Mouse (Mus musculus): ENCODE measurements around the gene Gm853. TPM values are rescaled to one million over a fixed set of nuclear protein-coding genes. Genes with fewer than 3 reads are reported as not detected.

Gm853 gene
- polyA plus RNA-seq, 1 experiment, result not detected

DNA sequence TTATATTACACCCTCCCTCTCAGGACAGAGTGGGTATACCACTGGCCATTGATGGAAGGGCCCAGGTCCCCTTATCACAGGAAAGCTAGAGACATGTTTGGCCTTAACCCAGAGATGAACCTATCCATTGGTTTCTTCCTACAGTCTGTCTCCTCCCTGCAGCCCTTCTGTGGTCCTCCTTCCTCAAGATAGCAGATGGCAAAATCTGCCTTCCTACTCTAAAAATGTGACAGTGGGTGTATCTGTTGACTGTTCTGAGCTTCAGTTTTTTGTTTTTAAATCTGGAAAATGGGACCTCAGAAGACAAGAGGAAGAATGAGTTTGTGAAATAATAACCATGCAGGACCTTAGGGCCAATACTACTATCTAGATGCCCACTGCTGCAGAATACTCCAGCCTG is 1.9 kb upstream of the Gm853 start:
- DNase-seq (ENCODE audit: low read depth, low spot score), result no peak

DNA sequence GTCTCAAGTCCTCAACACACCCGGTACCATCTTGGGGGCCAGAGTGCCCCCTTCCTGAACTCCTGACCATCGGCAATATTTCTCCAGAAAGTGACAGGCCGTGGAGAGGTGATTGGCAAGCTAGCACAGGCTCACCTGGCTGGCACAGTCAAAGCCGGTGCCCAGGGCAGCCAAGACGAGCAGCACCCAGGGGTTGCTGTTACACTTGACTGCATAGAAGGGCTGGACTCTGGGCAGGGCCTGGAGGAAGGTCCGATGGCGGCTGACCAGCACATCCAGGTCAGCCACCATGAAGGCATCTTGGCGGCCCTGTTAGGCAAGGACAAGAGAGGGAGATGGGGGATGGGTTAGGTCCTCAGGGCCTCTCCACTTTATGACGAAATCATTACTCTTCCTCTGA is 2.0 kb downstream of the Gm853 start:
- WGBS, result 75% methylated on average over 9 of the region's 9 CpGs
- DNase-seq (ENCODE audit: low read depth, low spot score), result no peak

DNA sequence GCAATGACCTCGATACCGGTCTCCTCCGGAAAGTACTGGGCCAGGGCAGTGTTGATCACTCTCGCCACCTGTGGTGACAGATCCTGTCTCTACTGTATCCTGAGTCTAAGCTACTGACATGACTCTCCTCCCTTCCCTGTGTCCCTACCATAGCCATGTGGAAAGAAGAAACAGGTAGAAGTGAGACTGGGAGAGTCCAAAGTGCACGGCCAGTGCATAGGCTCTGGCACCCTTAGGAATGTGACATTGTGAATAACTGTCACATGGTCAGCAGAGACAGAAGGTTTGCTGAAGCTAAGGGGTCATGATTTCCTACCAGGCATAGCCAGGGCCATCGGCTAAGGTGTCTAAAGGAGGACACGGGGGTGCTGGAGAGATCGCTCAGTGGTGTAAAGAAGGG is 6.8 kb downstream of the Gm853 start:
- 74% methylated on average over 8 of the region's 8 CpGs for WGBS
- no peak for DNase-seq (ENCODE audit: low read depth, low spot score)

DNA sequence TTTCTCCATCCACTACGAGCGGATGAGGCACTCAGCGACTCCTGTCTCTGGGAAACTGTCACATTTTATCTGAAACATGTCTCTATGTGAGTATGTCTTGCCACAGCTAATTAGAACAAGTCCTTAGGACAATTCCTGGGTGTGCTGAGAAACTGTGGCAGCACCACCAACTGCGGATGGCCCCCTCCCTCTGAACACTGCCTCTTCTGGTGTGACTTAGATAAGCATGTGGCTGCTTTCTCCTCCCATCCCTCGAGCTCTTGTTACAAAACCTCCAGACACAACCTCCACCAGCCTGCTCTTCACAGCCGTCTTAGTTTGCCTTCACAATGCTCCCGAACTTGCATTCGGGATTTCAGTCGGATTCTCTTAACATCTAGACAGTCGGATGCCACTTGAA is 8.3 kb downstream of the Gm853 start:
- 79% methylated on average over 10 of the region's 10 CpGs for WGBS

DNA sequence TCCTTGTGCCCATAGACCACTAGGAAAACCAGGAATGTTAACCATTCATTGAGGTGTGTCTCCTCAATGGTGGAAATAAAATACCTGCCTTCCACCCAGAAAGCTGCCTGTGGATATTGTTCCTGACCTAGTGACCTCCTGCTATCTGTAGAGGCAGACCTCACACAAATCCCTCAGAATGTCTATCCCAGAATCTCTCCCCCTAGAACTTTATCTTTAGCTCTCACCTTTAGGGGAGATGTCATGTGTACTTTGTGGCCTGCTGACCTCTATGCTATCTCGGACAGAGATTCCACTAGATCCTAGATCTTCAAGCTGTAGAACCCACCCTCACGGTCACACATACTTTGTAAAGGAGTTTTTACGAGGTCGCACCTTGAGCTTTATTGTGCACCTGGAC is 9.0 kb downstream of the Gm853 start:
- WGBS, result 46% methylated on average over 4 of the region's 4 CpGs

More for the DNA sequence above, 8.3 kb downstream of the Gm853 start:
- no peak for DNase-seq (ENCODE audit: low read depth, low spot score)

DNA sequence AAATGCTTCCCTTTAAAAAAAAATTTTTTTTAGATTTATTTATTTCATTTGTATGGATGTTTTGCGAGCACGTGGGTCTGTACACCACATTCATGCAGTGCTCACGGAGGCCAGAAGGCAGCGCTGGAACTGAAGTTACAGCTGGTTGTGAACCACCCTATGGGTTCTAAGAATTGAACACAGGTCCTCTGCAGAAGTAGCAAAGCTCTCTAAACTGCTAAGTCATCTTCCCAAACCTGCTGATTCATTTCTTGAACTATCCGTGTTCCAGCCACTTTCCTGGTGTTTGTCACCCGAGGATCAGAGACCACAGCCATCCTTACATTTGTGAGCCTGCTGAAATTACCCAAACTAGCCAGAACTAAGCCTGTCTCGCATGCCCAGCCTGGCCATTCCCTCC is 9.8 kb downstream of the Gm853 start:
- WGBS, result 67% methylated on average over 7 of the region's 7 CpGs
- DNase-seq (ENCODE audit: low read depth, low spot score), result no peak

More for the DNA sequence above, 9.0 kb downstream of the Gm853 start:
- DNase-seq (ENCODE audit: low read depth, low spot score), result no peak

DNA sequence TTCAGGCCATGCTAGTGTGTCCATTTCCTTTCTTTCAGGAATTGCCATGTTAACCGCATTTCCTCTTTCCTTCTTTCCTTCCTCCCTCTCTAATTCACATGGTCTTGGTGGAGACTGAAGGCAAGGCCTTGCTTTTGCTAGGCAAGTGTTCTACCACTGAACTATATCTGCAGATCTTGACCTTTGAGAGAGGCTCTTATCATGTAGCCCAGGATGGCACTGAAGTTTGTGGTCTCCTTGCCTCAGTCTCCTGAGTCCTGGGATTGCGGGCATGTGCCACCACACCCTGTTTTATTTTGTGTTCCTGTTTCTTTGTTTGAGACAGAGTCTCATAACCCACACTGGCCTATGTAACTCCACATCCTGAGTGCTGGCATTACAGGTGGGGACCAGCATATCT is 10.3 kb downstream of the Gm853 start:
- no peak for DNase-seq (ENCODE audit: low read depth, low spot score)
- WGBS, result 82% methylated on average over 2 of the region's 2 CpGs

DNA sequence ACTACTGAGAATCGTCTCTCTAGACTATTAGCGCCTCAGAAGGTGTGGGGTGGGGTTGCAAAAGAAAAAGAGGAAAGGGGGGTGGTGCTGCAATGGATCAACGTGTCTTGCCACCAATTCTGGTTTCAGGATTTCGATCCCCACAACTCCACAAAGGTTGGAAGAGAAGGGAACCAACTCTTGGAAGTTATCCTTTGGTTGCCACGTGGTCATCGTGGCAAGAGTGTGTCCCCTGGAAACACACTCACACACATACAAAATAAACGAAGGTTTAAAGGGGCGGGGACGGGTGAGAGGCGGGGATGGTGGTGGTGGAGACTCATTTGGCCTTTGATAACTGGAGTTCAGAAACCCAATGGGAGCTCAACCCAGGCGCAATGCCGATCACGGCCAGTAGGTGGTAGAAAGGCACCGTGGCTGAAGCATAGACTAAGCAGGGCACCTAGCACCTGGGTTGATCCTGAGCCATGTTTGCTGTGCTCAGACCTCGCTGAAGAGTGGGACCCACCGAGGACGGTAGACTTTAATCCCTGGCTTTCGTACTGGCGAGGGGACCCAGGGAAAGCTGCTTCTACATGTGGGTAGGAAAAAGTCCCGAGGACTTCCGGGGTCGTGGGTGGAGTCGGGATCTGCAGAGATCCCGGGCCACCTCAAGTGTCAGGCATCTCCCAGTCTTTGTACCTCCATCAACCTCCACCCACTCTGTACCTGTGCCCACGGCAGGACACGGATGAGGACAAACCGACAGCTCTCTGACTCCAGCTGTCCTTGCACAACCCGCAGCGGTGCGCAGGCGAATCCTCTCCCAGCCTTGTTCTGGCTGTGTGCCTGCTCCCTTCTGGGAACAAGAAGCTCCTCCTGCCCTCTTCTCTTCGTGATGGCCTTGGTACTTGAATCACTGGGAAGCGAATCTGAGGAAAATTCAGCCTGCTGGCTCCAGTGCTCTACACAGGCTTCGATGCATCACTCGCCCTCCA is 23.2 kb downstream of the Gm853 start:
- 10% methylated on average over 35 of the region's 35 CpGs for WGBS

DNA sequence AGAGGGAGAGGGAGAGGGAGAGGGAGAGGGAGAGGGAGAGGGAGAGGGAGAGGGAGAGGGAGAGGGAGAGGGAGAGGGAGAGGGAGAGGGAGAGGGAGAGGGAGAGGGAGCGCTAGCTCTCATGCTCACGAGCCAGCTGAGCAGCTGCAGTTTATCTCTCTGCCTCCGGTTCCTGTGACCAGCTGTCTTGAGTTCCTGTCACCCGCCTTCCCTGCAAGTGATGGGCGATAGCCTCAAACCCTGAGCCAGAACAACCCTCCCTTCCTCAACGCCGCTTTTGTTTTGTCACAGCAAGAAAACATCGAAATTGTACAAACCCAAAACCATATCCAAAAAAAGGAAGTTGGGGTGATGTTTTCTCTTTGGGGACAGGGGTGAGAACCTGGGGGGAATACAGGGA is 25.7 kb downstream of the Gm853 start:
- DNase-seq (ENCODE audit: low read depth, low spot score), result no peak
- WGBS, result 53% methylated on average over 8 of the region's 8 CpGs

More for the DNA sequence above, 23.2 kb downstream of the Gm853 start:
- peak; percentile 80 for DNase-seq (ENCODE audit: low read depth, low spot score)

DNA sequence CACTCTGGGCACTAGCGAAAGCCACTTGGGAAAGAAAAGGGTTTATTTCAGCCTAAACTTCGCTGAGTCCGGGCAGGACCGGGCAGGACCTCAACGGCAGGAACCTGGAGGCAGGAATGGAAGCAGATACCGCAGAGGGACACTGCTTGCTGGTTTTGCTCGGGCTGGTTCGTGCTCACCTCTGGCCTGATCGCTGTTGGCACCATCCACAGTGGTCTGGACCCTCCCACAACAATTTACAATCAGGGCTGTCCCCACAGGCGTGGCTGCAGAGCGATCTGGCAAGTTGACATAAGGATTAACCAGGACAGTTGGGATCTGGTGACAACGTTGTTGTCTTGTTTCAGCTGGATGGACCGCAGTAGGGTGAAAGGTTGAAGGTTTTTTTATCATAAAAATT is 26.3 kb downstream of the Gm853 start:
- WGBS, result 46% methylated on average over 13 of the region's 13 CpGs

DNA sequence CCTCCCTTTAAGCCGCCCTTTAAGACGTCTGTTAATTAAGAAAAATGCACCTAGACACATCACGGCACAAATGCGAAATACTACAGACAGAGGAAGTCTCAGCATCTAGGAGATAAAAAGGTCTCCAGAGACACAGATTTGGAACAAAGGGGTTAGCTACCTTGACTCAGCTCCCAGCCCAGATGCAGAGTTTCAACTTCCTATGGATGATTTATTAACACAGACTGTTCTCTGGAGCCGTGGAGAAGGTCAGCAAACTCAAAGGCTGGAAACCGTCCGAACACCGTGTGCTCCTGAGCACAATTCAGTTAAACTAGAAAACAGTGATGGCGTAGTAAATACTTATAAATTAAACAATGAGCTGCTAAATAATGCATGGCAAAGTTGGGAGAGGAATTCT is 29.9 kb downstream of the Gm853 start:
- 42% methylated on average over 9 of the region's 9 CpGs for whole genome bisulfite sequencing
- no peak for DNase-seq (ENCODE audit: low read depth, low spot score)

More for the DNA sequence above, 26.3 kb downstream of the Gm853 start:
- DNase-seq (ENCODE audit: low read depth, low spot score), result no peak

DNA sequence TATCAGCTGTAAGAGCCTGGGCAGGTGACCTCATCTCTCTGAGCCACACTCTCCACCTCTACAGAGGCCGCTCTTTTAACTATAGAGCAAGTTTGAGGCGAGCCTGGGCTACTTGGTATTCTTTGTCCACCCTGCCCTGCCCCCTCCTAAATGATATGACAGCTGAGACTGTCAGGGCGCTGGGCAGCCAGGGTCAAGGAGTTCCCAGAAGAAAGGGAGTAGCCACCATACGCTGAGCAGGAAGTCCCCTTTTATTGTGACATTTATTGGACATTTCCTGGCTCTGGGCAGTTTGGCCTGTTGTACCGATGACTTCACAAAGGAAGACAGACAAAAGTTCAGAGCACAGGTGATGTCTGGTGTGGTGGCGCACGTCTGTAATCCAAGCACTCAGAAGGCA is 32.6 kb downstream of the Gm853 start:
- WGBS, result 26% methylated on average over 7 of the region's 7 CpGs
- DNase-seq (ENCODE audit: low read depth, low spot score), result no peak

DNA sequence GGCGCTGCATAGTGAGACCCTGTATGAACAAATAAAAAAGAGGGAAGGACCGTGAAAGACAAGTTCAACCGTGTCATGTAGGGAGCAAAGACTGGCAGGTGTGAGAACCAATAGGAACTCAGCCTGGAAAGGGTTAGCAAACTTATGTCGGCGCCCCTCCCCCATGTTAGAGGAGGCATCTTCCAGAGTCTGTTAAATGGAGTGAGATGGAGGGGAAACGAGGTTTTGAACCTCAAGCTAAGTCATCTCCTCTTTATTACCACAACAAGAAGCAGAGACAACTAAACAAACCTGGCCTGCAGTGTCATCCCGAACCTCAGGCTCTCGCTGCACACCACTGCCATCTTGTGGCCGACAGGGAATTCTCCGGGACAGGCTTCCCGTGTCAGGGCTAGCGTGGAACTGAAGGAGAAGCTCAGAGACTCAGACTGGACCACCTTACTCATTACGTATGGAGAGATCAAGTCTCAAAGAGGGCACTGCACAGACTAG is 33.3 kb downstream of the Gm853 start:
- no peak for DNase-seq (ENCODE audit: low read depth, low spot score)

DNA sequence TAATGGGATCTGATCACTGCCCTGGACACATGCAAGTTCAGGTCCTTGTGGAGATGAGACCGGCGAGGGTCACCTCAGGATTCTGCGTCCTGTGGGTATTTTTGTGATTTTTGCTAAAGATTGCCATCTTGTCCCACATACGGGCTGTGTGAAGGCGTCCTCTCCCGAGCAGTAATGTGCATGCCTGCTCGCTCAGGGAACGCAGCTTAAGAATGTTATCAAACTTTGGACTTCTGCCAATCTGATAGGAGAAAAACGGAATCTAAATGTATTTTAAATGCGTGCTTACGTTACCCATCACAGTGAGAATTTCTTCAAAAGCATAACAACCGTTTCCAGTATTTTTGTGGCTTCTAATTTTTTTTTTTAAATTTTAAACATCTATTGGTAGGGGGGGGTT is 35.3 kb downstream of the Gm853 start:
- DNase-seq (ENCODE audit: low read depth, low spot score), result no peak
- 36% methylated on average over 12 of the region's 12 CpGs for WGBS

More for the DNA sequence above, 33.3 kb downstream of the Gm853 start:
- 2% methylated on average over 13 of the region's 13 CpGs for WGBS

DNA sequence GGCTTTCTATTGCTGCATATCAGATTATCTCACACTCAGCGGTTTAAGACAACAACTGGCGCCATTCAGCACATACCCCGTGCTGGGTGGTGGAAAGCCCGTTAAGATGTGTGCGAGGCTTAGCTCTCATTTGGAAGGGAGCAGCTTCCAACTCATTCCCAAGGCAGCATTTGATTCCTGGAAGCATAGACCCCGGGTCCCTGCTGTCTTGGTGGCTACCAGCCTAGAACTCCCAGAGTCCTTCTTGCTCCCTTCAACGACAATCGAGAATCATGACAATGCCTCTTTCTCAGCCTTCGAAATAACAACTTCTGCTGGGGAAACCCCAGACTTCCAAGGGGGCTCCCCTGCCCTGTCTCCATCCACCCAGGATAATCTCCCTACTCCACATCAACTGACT is 35.8 kb downstream of the Gm853 start:
- DNase-seq (ENCODE audit: low read depth, low spot score), result no peak
- WGBS, result 78% methylated on average over 9 of the region's 9 CpGs

DNA sequence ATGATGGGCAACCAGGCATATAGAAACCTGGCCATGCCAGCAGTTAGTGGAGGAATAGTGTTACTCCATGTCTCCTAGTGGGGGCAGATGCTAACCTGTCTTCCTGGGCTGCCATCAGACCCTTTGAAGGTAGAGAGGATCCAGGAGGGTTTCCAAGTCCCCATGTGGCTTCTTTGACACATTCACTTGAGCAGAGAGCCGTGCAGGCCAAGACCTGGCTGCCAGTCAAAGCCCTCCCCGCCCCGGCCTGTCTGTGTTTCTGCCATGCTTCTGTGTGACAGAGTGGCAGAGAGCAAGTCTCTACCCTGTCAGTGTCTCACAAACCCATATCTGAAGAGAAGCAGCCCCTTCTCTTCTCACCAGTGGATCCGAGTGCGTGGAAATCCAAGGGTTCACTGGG is 38.3 kb downstream of the Gm853 start:
- no peak for DNase-seq (ENCODE audit: low read depth, low spot score)
- 92% methylated on average over 5 of the region's 5 CpGs for WGBS

DNA sequence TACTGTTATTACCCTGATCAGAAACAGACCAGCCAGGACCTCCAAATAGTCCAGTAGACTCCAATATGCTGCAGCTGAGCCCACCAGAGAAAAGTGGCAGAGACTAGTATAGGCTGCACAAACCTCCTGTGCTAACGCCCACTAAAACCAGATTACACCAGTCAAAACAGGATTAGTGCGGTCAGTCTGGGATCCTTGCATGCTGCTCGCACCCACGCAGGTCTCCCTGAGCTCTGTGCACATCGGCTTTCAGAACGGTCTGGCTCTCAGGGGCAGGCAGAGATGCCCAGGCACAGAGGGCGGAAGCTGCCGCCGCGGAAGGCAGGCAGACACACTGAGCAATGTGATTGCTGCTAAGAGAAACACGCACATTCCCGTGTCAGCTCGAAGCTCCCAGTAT is 39.2 kb downstream of the Gm853 start:
- 85% methylated on average over 13 of the region's 13 CpGs for WGBS

DNA sequence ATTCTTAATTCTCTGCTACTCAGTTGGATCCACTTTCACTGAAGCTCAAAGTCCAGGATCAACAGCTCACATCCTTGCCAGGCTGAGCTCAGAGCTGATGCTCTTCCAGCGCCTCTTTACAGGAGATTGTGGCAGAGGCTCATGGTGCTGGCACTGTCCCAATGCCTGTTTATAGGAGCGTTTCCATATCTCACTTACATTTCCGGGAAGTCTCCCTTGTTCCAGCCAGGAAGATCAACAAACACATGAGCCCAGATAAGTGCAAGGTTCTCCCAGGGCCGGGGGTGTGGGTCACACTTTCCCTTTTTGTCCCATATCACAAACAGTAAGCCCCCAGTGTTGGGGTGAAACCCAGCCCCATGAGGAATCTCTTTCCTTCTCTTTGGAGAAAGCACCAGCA is 40.3 kb downstream of the Gm853 start:
- 16% methylated on average over 4 of the region's 4 CpGs for WGBS
- DNase-seq (ENCODE audit: low read depth, low spot score), result no peak

More for the DNA sequence above, 39.2 kb downstream of the Gm853 start:
- DNase-seq (ENCODE audit: low read depth, low spot score), result no peak

DNA sequence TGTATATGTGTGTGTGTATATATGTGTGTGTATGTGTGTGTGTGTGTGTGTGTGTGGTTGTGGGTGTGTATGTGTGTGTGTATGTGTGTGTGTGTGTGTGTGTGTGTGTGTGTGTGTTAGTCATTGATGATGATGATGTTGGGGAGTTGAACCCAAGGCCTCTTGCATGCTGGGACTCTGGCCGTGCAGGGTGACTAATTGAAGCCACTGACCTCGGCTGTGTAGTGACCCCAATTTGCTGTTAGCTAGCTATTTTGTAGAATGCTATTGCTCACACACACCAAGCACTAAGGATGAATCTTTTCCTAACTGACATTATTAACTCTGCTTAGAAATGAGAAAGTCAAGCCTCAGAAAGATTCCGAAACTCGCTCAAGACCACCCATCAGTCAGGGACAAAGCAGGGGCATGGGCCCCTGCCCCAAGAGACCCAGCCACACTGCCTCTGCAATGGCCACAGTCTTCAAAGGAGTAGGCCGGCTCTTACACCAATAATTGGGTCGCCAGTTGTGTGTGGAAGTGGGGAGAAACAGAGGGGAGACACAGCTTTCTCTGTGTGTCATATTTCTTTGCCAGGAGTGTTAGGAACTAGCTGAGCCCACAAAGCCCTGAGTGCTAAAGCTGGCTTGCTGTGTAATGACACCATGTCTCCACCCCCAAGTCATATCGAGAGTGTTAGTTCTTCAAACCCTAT is 41.1 kb downstream of the Gm853 start:
- DNase-seq (ENCODE audit: low read depth, low spot score), result no peak
- 84% methylated on average over 7 of the region's 7 CpGs for WGBS

DNA sequence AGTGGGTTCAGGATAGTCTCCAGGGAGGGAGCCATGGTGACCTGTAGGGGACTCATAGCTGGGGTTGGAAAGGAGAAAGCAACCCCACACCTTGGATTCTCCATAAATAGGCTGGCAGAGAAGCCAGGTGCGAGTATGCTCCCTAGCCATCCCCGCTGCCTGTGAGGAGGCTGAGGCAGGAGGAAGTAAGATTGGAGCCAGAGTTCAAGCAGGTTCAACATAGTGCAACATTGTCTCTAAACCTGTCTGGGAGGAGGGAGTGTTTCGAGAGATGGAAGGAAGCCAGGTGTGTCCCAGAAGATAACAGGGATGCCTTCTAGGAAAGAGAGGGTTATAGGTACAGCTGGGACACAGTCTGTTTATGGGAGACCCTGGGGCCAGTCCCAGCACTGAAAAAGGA is 42.3 kb downstream of the Gm853 start:
- 41% methylated on average over 3 of the region's 3 CpGs for WGBS

DNA sequence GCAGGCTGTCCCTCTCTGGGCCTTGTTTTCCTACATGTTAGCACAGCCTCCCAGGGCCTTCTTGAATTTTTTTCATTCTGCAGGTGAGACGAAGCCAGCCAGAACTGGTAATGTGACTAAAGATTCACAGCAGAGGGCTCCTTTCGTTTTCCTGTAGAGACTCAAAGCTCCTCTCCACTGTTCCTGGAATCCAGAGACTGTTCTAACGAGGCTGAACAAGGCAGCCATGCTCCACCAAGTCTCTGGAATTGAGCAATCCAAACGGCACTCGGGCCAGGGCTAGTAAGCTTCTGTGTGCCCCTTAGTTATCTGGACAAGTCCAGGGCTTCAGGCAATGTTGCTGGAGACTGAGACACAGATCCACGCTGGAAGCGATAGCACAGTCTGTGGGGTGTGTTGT is 44.7 kb downstream of the Gm853 start:
- WGBS, result 50% methylated on average over 7 of the region's 7 CpGs
- no peak for DNase-seq (ENCODE audit: low read depth, low spot score)

More for the DNA sequence above, 42.3 kb downstream of the Gm853 start:
- DNase-seq (ENCODE audit: low read depth, low spot score), result no peak

Measured in large intestine, adult 2 months (tissue).